Mouse (Mus musculus): ENCODE data around the gene Glcci1. TPM values are rescaled to one million over a fixed set of nuclear protein-coding genes. Genes with fewer than 3 reads are reported as not detected.
A peak's percentile ranks its signal among the peaks of the same experiment; 100 is the strongest.

The Glcci1 gene
- total RNA-seq, 2 experiments from 2014 or later, result 94.5 to 94.8 TPM

DNA sequence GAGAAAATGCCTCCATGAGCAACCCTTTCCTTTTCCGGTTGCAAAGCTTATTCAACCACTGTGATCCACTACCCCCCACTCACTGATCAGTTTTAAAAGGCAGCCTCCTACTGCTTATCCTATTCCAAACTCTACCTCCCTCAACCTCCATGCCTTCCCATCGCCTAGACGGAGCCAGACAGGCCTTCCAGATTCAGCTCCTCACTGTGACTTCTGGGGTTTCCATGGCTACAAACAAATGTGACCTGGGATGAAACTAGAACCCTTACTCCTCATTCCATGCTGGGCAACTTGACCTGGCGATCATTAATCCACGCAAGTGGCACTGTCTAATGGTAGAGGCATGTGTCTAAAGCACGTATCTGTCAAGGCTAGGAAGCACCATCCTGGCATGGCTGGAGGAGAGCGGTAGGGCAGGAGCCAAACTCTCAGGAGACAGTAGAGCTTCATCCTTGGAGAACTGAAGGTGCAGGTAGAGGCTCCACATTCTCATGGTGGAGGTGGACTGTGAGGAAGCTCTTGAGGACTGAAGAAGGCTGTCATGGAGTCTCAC is 119.4 kb downstream of the Glcci1 start:
- H3K4me3 ChIP-seq, result no peak overlapping the region
- DNase-seq (ENCODE audit: low spot score in 2 of 2), result no peak
- TF ChIP-seq CTCF (conservative IDR thresholded peaks at IDR 0.05), result no peak
- no peak overlapping the region for H3K27ac ChIP-seq

DNA sequence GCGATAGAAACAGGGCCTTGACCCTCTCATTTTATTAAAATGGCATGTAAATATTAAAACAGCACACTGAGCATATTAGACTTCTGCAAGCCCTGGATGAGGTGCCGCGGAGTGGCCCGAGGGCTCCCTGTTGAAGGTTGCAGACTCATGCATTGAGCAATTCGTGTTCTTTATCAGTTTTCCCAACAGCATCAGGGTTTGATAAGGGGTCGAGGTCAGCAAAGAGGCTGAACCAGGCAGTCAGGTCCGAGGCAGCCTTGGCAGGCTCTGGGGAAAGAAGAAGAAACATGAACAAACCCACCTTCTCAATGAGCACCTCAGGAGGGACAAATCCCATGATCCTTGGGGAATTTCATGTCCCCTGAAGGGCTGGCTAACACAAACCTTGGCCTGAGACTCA is 121.1 kb downstream of the Glcci1 start:
- Histone ChIP-seq H3K27ac (no peak overlapping the region), H3K4me3 (no peak overlapping the region)
- DNase-seq (ENCODE audit: low spot score in 2 of 2), result no peak
- TF ChIP-seq CTCF (conservative IDR thresholded peaks at IDR 0.05), result no peak

GRCm38 (mm10) chr6:8631362-8631761 is 122.0 kb downstream of the Glcci1 start:
- H3K27ac ChIP-seq, result no peak overlapping the region
- H3K4me3 ChIP-seq, result no peak overlapping the region
- DNase-seq (ENCODE audit: low spot score in 2 of 2), result no peak
- TF ChIP-seq CTCF (conservative IDR thresholded peaks at IDR 0.05), result no peak

DNA sequence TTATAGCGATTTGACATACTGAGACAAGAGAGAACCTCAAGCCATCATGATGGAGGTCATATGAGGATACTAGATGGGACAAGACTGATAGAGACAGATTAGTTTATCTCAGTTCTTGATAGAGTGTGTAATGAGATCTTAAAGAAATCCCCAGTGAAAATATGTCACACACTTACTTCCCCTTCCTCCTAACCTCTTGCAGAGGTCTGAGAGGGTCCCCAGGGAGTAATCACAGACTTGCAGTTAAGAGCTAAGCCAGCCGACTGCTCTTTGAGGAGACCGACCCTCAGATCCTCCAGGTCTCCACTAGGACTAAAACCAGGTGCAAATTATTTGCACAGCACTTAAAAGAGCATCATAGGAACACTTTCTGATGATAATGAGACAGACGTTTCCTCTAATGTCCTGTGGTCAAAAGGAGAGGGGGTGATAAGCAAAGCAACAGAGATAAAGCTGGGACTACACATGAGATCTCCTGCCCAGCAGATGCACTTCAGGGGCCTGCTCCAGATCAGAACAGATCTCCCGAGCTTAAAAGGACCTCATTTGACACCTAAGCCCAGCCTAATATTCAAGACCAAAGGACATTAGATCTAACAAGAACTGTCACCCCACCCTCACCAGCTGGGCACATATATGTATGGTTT is 122.7 kb downstream of the Glcci1 start:
- peak in 1 of 2 experiments; percentile 3 for DNase-seq (ENCODE audit: low spot score in 2 of 2)
- no peak for TF ChIP-seq CTCF (conservative IDR thresholded peaks at IDR 0.05)
- Histone ChIP-seq H3K4me3 (no peak overlapping the region), H3K27ac (no peak overlapping the region)

- no peak for TF ChIP-seq CTCF (conservative IDR thresholded peaks at IDR 0.05)
- Histone ChIP-seq H3K4me3 (no peak overlapping the region), H3K27ac (no peak overlapping the region)
- no peak for DNase-seq (ENCODE audit: low spot score in 2 of 2)
Observed at GRCm38 (mm10) chr6:8632701-8633100, 123.3 kb downstream of the Glcci1 start.

DNA sequence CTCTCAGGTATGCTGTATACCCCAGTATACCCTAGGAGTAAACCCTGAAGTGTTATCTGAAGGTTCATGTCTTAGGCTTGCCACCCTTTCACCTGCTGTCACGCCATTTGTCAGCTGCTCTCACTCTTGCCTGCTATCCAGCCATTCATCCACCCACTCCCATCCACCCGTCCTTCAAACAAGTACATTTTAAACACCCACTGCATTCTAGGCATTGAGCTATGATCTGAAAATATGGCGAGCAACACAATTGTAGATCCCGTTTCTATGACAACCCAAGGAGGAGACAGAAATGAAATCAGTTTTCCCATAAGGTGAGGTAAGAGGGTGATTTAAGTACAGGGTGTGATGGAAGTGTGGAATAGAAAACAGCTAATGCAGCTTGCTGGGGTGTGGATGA is 128.7 kb downstream of the Glcci1 start:
- Histone ChIP-seq H3K4me3 (no peak overlapping the region), H3K27ac (peak overlapping the region; percentile 62)
- TF ChIP-seq CTCF (conservative IDR thresholded peaks at IDR 0.05), result no peak
- peak; percentile 28 to 36 for DNase-seq (ENCODE audit: low spot score in 2 of 2)

DNA sequence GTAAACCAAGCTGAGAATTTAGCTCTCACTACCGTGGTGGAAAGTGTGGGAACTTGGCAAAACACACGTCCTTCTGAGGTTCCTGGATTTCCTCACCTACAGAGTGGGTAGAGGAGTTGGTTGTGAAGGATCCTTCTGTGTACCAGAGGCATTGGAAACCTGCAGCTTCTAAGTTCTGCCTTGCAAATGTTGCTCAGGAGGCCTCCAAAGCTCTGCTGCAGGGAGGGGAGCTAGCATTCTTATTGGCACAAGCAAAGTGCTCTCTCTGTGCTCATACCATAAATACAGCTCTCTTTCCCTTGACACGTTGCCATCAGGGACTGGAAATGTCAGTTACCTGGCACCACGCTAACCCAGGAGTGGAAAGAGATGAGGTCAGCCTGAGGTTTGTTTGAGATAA is 129.5 kb downstream of the Glcci1 start:
- no peak for DNase-seq (ENCODE audit: low spot score in 2 of 2)
- H3K27ac ChIP-seq, result peak overlapping the region; percentile 62
- no peak for TF ChIP-seq CTCF (conservative IDR thresholded peaks at IDR 0.05)
- no peak overlapping the region for H3K4me3 ChIP-seq

GRCm38 (mm10) chr6:8639526-8639925 is 130.1 kb downstream of the Glcci1 start:
- no peak for DNase-seq (ENCODE audit: low spot score in 2 of 2)
- no peak for TF ChIP-seq CTCF (conservative IDR thresholded peaks at IDR 0.05)
- peak overlapping the region; percentile 62; the same call in 1 of the 2 replicates for H3K27ac ChIP-seq
- H3K4me3 ChIP-seq, result no peak overlapping the region

- Histone ChIP-seq H3K4me3 (no peak overlapping the region), H3K27ac (no peak overlapping the region)
- no peak for TF ChIP-seq CTCF (conservative IDR thresholded peaks at IDR 0.05)
- DNase-seq (ENCODE audit: low spot score in 2 of 2), result no peak
Observed at GRCm38 (mm10) chr6:8640863-8641262, 131.5 kb downstream of the Glcci1 start.

DNA sequence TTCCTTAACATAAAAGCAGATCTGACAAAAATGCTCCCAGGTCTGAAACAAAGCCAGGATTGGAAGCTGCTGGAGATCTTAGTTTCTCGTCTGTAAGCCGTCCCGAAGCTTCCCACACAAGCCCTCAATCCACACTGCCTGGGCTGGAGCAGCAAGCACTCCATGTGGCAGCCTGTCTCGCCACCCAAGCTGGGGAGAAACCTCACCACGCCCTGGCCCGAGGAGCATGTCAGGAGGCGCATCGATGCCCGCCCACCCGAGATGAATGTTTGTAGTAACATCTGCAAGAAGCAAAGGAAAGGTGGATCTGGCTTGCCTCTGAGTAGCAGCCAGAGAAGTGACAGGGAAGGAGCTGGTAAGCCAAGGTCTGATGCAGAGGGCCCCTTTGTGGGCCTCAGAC is 135.3 kb downstream of the Glcci1 start:
- peak overlapping the region; percentile 70 for H3K27ac ChIP-seq
- TF ChIP-seq CTCF (conservative IDR thresholded peaks at IDR 0.05), result no peak
- DNase-seq (ENCODE audit: low spot score in 2 of 2), result peak in 1 of 2 experiments; percentile 26
- H3K4me3 ChIP-seq, result no peak overlapping the region

DNA sequence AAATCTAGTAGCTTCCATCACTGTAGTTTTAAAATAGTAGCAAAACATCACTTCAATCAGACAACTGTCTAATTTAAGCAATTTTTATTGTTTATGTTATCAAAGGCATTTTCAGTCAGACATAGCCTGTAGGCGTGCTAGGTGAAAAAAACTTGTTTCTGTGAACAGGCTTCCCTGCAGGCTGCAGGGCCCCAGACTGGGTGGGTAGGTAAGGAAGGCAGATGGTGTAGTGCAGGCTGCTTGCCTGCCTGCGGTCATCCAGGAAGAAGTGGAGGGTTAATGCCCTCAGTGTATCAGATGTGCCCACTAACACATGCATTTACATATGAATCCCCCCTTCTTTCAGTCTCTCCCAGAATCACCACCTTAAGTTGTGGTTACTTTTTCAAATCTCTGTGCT is 136.3 kb downstream of the Glcci1 start:
- TF ChIP-seq CTCF (conservative IDR thresholded peaks at IDR 0.05), result no peak
- no peak for DNase-seq (ENCODE audit: low spot score in 2 of 2)
- peak overlapping the region; percentile 47 for H3K27ac ChIP-seq
- H3K4me3 ChIP-seq, result no peak overlapping the region

All from layer of hippocampus, adult 2 months (tissue).